Mouse (Mus musculus): ENCODE data around the gene Atp6ap1.

The Atp6ap1 gene

GRCm38 (mm10) chrX:74296538-74297448 is at the start of gene Atp6ap1:
Gene Atp6ap1 (plus strand): TSS chrX:74297097.
- in situ Hi-C loops (cut with MboI, MseI), result no loop called here

- in situ Hi-C loops (cut with MboI, MseI), result no loop called here
These were observed 48.2 kb upstream of the Atp6ap1 start for GRCm38 (mm10) chrX:74248651-74249050.

GRCm38 (mm10) chrX:74249615-74250014 is 47.3 kb upstream of the Atp6ap1 start, which contains the start of gene Flna:
Gene Flna (minus strand): TSS chrX:74249820.
- in situ Hi-C loops (cut with MboI, MseI), result no loop called here

GRCm38 (mm10) chrX:74254153-74254887 is 42.6 kb upstream of the Atp6ap1 start, which contains the start of gene Emd:
Gene Emd (plus strand): TSS chrX:74254687.
- in situ Hi-C loops (cut with MboI, MseI), result no loop called here

GRCm38 (mm10) chrX:74254888-74255565 is 41.9 kb upstream of the Atp6ap1 start:
- in situ Hi-C loops (cut with MboI, MseI), result no loop called here

GRCm38 (mm10) chrX:74257746-74258145 is 39.2 kb upstream of the Atp6ap1 start:
- in situ Hi-C loops (cut with MboI, MseI), result no loop called here

- in situ Hi-C loops (cut with MboI, MseI), result loop anchor here (5.0 kb wide), 1 partner anchor 47 kb away; no protein-coding TSS in a partner anchor
These were observed 27.2 kb upstream of the Atp6ap1 start for GRCm38 (mm10) chrX:74269736-74270061.

- in situ Hi-C loops (cut with MboI, MseI), result no loop called here
These were observed 26.6 kb upstream of the Atp6ap1 start, which contains the start of gene Rpl10 for GRCm38 (mm10) chrX:74270062-74270901. Gene Rpl10 (plus strand): TSS chrX:74270812.

- in situ Hi-C loops (cut with MboI, MseI), result no loop called here
These were observed 25.9 kb upstream of the Atp6ap1 start for GRCm38 (mm10) chrX:74270902-74271551.

GRCm38 (mm10) chrX:74273422-74274322 is 23.2 kb upstream of the Atp6ap1 start:
- in situ Hi-C loops (cut with MboI, MseI), result no loop called here

- in situ Hi-C loops (cut with MboI, MseI), result no loop called here
These were observed 19.0 kb upstream of the Atp6ap1 start for GRCm38 (mm10) chrX:74277916-74278315.

- in situ Hi-C loops (cut with MboI, MseI), result no loop called here
These were observed 15.7 kb upstream of the Atp6ap1 start for GRCm38 (mm10) chrX:74281041-74281731.

- in situ Hi-C loops (cut with MboI, MseI), result no loop called here
These were observed 15.0 kb upstream of the Atp6ap1 start, which contains the start of the genes Taz and Dnase1l1 for GRCm38 (mm10) chrX:74281732-74282394. Gene Taz (plus strand): TSS chrX:74281912. Gene Dnase1l1 (minus strand): TSS chrX:74282337.

GRCm38 (mm10) chrX:74282395-74283091 is 14.4 kb upstream of the Atp6ap1 start:
- in situ Hi-C loops (cut with MboI, MseI), result no loop called here

- in situ Hi-C loops (cut with MboI, MseI), result no loop called here
These were observed 13.8 kb upstream of the Atp6ap1 start for GRCm38 (mm10) chrX:74283092-74283437.

GRCm38 (mm10) chrX:74293431-74293830 is 3.5 kb upstream of the Atp6ap1 start:
- in situ Hi-C loops (cut with MboI, MseI), result no loop called here

- in situ Hi-C loops (cut with MboI, MseI), result no loop called here
These were observed 1.5 kb downstream of the Atp6ap1 start for GRCm38 (mm10) chrX:74298348-74298747.

GRCm38 (mm10) chrX:74299721-74300120 is 2.8 kb downstream of the Atp6ap1 start:
- in situ Hi-C loops (cut with MboI, MseI), result no loop called here
